ENCODE assay signal across 21 mouse cellular contexts in the genomic region with DNA sequence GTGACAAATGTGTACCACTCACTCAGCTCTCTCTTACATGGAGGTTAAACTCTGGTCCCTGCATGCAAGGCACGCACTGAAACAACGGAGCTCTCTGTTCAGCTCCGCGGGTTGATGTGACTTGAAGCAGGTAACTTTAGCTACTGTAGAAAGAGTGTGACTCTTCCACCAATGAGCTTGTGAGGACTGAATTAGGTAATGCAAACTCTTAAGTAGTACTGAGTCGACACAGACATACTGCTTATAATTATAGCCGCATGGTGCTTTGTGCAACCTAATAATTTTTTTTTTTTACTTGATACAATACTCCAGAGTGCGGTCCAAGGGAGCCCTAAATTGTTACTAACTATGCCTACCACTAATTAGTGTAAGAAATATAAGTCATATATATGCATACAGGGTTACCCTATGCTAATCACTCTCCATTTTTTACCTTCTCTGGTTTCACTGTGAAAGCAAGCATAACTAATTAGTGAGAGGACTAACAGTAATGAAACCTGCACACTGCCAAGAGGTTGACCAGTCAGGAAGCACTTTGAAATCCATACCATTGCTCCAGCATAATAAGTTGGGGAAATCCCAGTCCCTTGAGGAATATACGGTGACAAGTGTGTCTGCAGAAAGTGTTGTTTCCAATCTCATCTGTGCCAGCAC.
DNase-seq lines count a peak whose midpoint lies in the region; ATAC-seq lines count a peak whose summit lies in the region.
"Had no signal": no experiment of that assay in that cellular context is flagged by ENCODE, and none has a peak within 500 bp of the region (broad histone marks: within the 10 kb centered on the region; RNA-seq: fewer than 3 reads in every experiment).

No protein-coding gene starts in this region.

- DNase-seq in limb, embryonic 10.5 days (ENCODE audit: low spot score): no peak
- DNase-seq in embryo, embryonic 11 days: no peak
- no peak for DNase-seq in spleen, postnatal 36 days (ENCODE audit: low spot score in 2 of 2)
- no peak for DNase-seq in spleen, postnatal 4 days (ENCODE audit: low spot score in 2 of 2)
- DNase-seq: adrenal gland, adult 8-10 months; adrenal gland, postnatal 14 days; adrenal gland, postnatal 36 days; cerebellum, adult 11-12 months; cerebellum, adult 2 months; cerebellum, adult 9-10 months; cerebellum, postnatal 10 days; cerebellum, postnatal 25 days; forebrain, postnatal 0 days had no signal

- H3K9ac ChIP-seq in limb, embryonic 13.5 days: no peak overlapping the region
- H3K9ac ChIP-seq in embryonic facial prominence, embryonic 13.5 days: no peak overlapping the region
- no peak overlapping the region for H3K9ac ChIP-seq in embryonic facial prominence, embryonic 15.5 days
- H3K9ac ChIP-seq: forebrain, embryonic 13.5 days; forebrain, embryonic 15.5 days; forebrain, postnatal 0 days had no signal

- H3K36me3 ChIP-seq in limb, embryonic 13.5 days: no peaks in the 10 kb centered on the region
- no peaks in the 10 kb centered on the region for H3K36me3 ChIP-seq in limb, embryonic 10.5 days
- H3K36me3 ChIP-seq in embryonic facial prominence, embryonic 13.5 days: no peaks in the 10 kb centered on the region
- H3K36me3 ChIP-seq in embryonic facial prominence, embryonic 15.5 days: no peaks in the 10 kb centered on the region
- H3K36me3 ChIP-seq: forebrain, embryonic 15.5 days; G1E had no signal

- no peak overlapping the region for H3K27ac ChIP-seq in limb, embryonic 13.5 days
- no peak overlapping the region for H3K27ac ChIP-seq in limb, embryonic 10.5 days
- H3K27ac ChIP-seq in embryonic facial prominence, embryonic 13.5 days: no peak overlapping the region
- no peak overlapping the region for H3K27ac ChIP-seq in embryonic facial prominence, embryonic 15.5 days (replicated peaks)
- H3K27ac ChIP-seq: forebrain, embryonic 13.5 days; forebrain, embryonic 15.5 days had no signal

- H3K27me3 ChIP-seq in limb, embryonic 13.5 days: no peaks in the 10 kb centered on the region
- H3K27me3 ChIP-seq in limb, embryonic 10.5 days (ENCODE audit: low read depth, poor library complexity, severe bottlenecking): no peaks in the 10 kb centered on the region
- no peaks in the 10 kb centered on the region for H3K27me3 ChIP-seq in embryonic facial prominence, embryonic 13.5 days
- no peaks in the 10 kb centered on the region for H3K27me3 ChIP-seq in embryonic facial prominence, embryonic 15.5 days
- H3K27me3 ChIP-seq: forebrain, embryonic 13.5 days; forebrain, embryonic 15.5 days had no signal

- H3K9me3 ChIP-seq in limb, embryonic 13.5 days: no peaks in the 10 kb centered on the region
- H3K9me3 ChIP-seq in limb, embryonic 10.5 days (replicated peaks): no peaks in the 10 kb centered on the region
- H3K9me3 ChIP-seq in embryonic facial prominence, embryonic 13.5 days: no peaks in the 10 kb centered on the region
- no peaks in the 10 kb centered on the region for H3K9me3 ChIP-seq in embryonic facial prominence, embryonic 15.5 days (replicated peaks)
- H3K9me3 ChIP-seq: forebrain, embryonic 13.5 days; forebrain, embryonic 15.5 days; G1E had no signal

- no peak overlapping the region for H3K4me2 ChIP-seq in limb, embryonic 13.5 days (replicated peaks)
- H3K4me2 ChIP-seq in embryonic facial prominence, embryonic 13.5 days: no peak overlapping the region
- H3K4me2 ChIP-seq in embryonic facial prominence, embryonic 15.5 days (replicated peaks): no peak overlapping the region
- H3K4me2 ChIP-seq: forebrain, embryonic 13.5 days; forebrain, embryonic 15.5 days had no signal

- 67% methylated on average over 8 of the region's 8 CpGs for WGBS in limb, embryonic 13.5 days
- 89% methylated on average over 8 of the region's 8 CpGs for WGBS in limb, embryonic 10.5 days
- 60% methylated on average over 8 of the region's 8 CpGs for WGBS in embryonic facial prominence, embryonic 13.5 days
- 61% methylated on average over 8 of the region's 8 CpGs for WGBS in embryonic facial prominence, embryonic 15.5 days

- 0 out of 2 replicates have a peak, but pooled peaks cover 3% of the 10 kb centered on the region for H3K4me1 ChIP-seq in limb, embryonic 13.5 days
- no peaks in the 10 kb centered on the region for H3K4me1 ChIP-seq in limb, embryonic 10.5 days
- H3K4me1 ChIP-seq in embryonic facial prominence, embryonic 13.5 days: no peaks in the 10 kb centered on the region; the same call in 1 of the 2 replicates
- no peaks in the 10 kb centered on the region for H3K4me1 ChIP-seq in embryonic facial prominence, embryonic 15.5 days
- H3K4me1 ChIP-seq: forebrain, embryonic 13.5 days; forebrain, embryonic 15.5 days had no signal

- ATAC-seq in limb, embryonic 13.5 days (ENCODE audit: low FRiP score, low read depth): peak; percentile 64
- peak; percentile 48; the same call in 1 of the 2 replicates for ATAC-seq in embryonic facial prominence, embryonic 13.5 days (ENCODE audit: insufficient number of reproducible peaks, insufficient read depth, low FRiP score, low TSS enrichment, low read depth)
- ATAC-seq in embryonic facial prominence, embryonic 15.5 days (ENCODE audit: insufficient number of reproducible peaks, low FRiP score, low TSS enrichment, low read depth): peak; percentile 68; the same call in 1 of the 2 replicates
- ATAC-seq: activated CD4-positive, CD25-positive, alpha-beta regulatory T cell, adult 4 months; forebrain, embryonic 13.5 days; forebrain, embryonic 15.5 days; forebrain, postnatal 0 days; Patski had no signal

- no peak overlapping the region for H3K4me3 ChIP-seq in limb, embryonic 13.5 days
- H3K4me3 ChIP-seq in limb, embryonic 10.5 days: no peak overlapping the region
- no peak overlapping the region for H3K4me3 ChIP-seq in embryonic facial prominence, embryonic 13.5 days
- H3K4me3 ChIP-seq in embryonic facial prominence, embryonic 15.5 days (replicated peaks): no peak overlapping the region
- H3K4me3 ChIP-seq: forebrain, embryonic 13.5 days; forebrain, embryonic 15.5 days had no signal
